Mouse (Mus musculus): ENCODE data around the gene Faf1.
A peak's percentile ranks its signal among the peaks of the same experiment; 100 is the strongest.
"Not testable (repeated sequence)": the region's sequence is repeated elsewhere in the genome, so short reads cannot be mapped to it uniquely, and the experiment has no call there.

Gene Faf1

DNA sequence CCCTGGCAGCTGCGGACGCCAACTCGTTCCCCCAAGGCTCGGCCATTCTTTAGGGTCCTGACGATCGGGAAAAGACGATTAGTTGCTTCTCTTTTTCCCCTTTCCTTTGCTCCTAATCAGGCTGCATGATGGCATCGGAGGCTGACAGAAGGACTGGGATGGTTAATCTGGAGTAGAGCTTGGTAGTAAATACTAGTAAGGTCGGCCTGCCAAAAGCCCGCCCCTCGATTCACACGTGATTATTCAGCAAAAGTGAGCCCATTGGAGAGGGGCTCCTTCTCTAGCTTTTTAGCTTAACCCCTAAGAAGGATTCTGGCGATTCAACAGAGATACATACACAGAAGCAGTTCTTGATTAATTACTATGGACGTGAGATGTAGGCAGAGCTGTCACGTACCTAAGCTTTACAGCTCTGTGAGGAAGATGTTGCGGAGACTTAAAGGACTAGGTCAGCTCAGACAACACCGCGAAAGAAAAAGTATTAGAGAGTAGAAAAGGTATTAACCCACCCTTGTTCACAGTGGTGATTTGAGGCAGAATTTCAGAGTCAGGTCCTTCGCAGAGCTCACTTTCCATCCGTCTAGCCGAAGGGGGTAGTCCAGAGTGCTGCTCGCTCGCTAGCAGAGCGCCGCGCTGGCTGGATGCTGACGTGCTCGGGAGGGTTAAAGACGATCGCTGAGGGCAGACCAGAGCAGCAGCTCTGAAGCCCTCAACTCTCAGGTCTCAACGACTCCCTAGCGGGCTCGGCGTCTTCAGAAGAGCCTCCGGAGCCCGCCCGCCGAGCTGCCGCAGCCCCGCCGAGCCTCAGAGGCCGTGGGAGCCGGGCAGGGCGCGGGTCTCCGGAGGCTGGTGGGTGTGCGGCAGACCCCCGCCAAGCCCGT lies 11.0 kb upstream of the Faf1 start:
- peak; percentile 54 for DNase-seq (ENCODE audit: low read depth, low spot score)

GRCm38 (mm10) chr4:109665982-109666460 lies 10.4 kb upstream of the Faf1 start:
- DNase-seq (ENCODE audit: low read depth, low spot score) = peak; percentile 39

GRCm38 (mm10) chr4:109666461-109667269 lies 9.7 kb upstream of the Faf1 start, which contains the start of gene Cdkn2c:
TSS of gene Cdkn2c (minus strand) at chr4:109667189.
- DNase-seq (ENCODE audit: low read depth, low spot score) = peak; percentile 90

- DNase-seq (ENCODE audit: low read depth, low spot score) = no peak
These were observed 8.9 kb upstream of the Faf1 start for GRCm38 (mm10) chr4:109667518-109667917.

DNA sequence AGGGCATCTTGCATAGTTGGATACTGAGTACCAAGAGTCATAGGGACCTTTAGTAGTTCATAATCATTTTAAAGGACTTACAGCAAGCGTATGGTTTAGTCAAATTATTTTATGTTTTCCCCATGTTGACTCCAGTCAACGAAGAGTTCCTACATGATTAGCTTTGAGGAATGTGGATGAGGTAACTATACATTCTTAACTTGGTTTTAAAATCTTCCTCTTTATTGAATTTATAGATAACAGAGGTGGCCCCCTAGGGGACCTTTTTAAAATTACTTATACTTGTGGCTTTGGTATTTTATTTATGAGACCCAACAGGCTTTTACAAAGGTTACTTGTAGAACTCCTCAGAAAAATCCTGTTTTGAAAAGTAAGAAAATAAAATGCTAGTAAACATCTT lies 6.2 kb upstream of the Faf1 start:
- no peak for DNase-seq (ENCODE audit: low read depth, low spot score)

DNA sequence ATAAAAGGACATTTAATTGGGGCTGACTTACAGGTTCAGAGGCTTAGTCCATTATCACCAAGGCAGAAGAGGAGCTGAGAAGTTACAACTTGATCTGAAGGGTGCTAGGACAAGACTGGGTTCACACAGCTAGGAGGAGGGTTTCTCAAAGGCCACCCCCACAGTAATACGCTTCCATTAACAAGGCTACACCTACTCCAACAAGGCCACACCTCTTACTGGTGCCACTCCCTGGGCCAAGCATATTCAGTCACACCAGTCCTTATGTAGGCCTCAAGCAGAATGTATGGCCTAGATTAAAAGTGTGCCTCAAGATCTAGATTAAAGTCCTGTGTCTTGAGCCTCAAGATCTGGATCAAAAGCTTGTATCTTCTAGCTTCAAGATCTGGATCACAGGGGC lies 4.4 kb upstream of the Faf1 start:
- no peak for DNase-seq (ENCODE audit: low read depth, low spot score)

DNA sequence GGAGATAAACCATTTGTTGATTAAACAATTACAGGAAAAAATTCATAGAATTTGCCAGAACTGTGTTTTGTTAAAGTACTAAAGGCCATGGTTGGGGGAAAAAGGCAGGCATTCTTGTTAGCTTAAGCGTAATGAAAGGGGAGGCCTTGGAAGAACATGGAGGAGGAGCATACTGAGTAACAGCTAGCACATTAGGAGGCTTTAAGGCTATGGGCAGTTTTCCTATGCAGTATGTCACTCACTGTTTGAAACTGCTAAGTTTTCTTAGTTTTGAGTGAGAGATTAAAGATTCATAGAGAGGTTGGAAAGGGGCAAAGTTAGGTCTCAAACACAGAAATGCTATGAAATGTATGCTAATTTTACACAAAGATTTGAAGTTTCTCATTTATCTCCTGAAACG lies 2.3 kb upstream of the Faf1 start:
- DNase-seq (ENCODE audit: low read depth, low spot score) = no peak

GRCm38 (mm10) chr4:109677221-109677620 lies 833 bp downstream of the Faf1 start:
- no peak for DNase-seq (ENCODE audit: low read depth, low spot score)

- no peak for DNase-seq (ENCODE audit: low read depth, low spot score)
These were observed 7.2 kb downstream of the Faf1 start for GRCm38 (mm10) chr4:109683561-109683960.

- DNase-seq (ENCODE audit: low read depth, low spot score) = no peak
These were observed 16.3 kb downstream of the Faf1 start for GRCm38 (mm10) chr4:109692674-109693073.

GRCm38 (mm10) chr4:109700727-109701126 lies 24.3 kb downstream of the Faf1 start:
- DNase-seq (ENCODE audit: low read depth, low spot score) = not testable (repeated sequence)

- peak; percentile 73 for DNase-seq (ENCODE audit: low read depth, low spot score)
These were observed 27.2 kb downstream of the Faf1 start for GRCm38 (mm10) chr4:109703568-109703967.

DNA sequence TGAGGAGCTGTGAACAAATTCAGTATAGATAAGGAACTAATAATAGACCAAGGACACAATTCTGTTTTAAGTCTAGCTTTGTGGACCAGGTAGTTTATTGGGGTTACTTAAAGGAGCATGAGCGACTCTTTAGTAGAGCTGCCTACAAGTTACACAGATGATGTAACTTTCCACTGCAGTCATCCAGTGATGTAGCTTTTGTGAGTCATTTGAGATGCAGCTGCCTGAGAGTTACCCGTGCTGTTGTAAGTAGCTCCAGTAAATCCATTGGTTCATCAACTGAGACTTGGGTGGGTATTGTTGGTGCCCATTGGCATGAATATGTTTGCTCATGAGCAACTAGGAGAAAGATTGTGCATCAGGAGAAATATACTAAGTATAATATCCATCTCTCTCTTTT lies 29.0 kb downstream of the Faf1 start:
- peak; percentile 14 for DNase-seq (ENCODE audit: low read depth, low spot score)

- DNase-seq (ENCODE audit: low read depth, low spot score) = peak; percentile 43
These were observed 42.9 kb downstream of the Faf1 start for GRCm38 (mm10) chr4:109719281-109719680.

DNA sequence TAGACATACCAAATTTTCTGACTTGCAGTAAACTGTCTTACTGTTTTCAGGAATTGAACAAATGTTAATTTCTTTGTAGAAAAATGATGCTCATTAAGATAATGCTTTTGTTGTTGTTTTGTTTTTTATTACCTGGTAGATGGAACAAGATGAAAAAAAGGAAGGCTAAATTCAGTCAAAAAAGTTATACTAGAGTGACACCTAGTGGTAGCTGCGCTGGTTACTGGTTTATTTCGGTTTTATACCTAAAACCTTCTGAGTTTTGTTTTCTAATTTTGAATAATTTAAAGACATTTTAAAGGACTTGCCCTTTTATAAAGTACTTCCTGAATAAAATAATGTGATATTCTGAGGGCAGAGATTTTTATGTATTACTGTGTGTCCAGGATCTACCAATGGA lies 52.9 kb downstream of the Faf1 start:
- peak; percentile 53 for DNase-seq (ENCODE audit: low read depth, low spot score)

GRCm38 (mm10) chr4:109735754-109736153 lies 59.4 kb downstream of the Faf1 start:
- DNase-seq (ENCODE audit: low read depth, low spot score) = peak; percentile 58

DNA sequence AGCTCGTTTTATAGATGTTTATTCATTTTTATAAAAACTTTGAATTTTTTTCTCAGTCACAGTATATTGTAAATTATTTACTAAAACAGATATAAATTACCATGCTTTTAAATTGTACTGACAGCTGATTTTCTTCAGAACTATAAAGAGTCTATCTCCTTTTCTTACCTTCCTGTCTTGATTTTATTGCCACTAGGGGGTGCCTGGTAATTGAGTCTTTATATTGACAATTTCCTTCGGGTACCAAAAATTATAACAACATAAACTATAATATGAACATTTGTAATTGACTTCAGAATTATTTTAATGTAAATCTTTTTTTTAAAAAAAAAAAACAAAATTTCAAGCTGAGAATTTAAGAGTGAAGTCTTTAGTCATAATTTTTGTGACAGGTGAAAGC lies 67.6 kb downstream of the Faf1 start:
- DNase-seq (ENCODE audit: low read depth, low spot score) = no peak

DNA sequence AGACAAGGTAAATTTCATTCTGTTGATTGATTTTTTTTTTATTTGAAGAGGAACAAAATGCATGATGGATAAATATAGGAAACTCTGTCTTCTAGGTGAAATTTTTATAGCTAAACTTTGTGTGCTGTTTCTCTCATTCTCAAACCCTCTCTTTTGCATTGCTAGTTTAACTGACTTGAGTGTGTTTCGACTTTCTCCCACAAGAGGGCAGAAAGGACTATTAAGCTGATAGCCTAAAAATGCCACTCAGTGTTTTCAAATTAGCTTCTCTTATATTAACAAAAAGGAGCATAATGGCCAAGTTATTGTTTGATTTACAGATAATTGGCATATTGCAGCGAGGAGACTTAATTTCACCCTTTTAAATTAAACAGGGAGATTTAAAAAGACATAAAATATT lies 82.6 kb downstream of the Faf1 start:
- DNase-seq (ENCODE audit: low read depth, low spot score) = peak; percentile 69

GRCm38 (mm10) chr4:109759901-109760300 lies 83.5 kb downstream of the Faf1 start:
- DNase-seq (ENCODE audit: low read depth, low spot score) = no peak

DNA sequence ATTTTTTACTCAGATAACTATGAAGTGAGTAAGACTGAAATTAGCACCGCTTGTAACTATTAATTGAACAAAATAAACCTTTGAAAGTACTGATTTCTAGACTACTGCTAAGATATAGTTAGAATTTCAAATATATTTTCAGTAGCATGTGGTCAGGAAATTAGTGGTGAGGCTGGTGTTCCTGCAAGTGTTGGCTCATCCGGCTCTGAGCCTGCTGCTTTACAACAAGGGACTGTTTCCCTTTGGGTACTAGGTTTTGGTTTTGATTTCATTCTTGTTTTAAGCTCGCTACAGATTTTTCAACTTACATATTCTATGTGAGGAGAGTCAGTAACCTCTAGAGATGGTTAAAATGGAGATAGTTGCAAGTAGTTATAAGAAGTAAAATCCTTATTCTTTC lies 84.1 kb downstream of the Faf1 start:
- DNase-seq (ENCODE audit: low read depth, low spot score) = no peak

- DNase-seq (ENCODE audit: low read depth, low spot score) = peak; percentile 75
These were observed 86.5 kb downstream of the Faf1 start for GRCm38 (mm10) chr4:109762768-109763501.

DNA sequence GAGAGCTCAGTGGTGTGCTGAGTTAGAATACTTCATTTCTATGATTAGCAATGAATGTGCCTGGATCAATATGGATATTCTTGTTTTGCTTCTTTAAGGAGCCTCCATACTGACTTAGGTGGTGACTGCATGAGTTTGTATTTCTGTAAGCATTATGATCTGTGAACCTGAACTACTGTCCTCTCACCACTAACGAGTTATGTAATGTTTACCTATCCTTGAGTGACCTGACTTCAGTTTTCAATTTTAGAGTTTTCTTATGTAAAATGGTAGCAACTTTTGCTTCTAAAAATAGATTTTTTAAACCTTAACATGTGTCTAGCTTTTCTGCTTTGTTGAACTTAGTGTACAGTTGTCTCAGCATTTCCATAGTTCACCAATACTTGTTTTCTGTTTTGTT lies 92.7 kb downstream of the Faf1 start:
- no peak for DNase-seq (ENCODE audit: low read depth, low spot score)

Measured in brain, adult 2 months (tissue).